Mouse (Mus musculus): Measurements from ENCODE around the gene Mycbp2.

DNA sequence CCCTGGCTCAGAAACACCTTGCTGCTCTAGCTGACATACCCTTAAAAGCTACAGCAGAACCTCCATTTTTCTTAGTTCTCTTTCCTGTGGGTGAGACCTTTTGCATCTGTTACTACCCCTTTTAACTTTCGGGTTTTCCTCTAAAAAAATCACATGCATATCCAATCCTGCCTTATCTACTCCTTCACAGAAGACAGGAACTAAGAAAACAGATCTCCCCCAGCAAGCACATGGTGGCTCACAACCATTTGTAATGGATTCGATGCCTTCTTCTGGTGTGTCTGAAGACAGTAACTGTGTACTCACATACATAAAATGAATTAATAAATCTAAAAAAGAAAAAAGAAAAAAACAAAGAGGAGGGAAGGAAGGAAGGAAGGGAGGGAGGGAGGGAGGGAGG lies 87.9 kb downstream of the Mycbp2 start:
- TF ChIP-seq JUND (conservative IDR thresholded peaks at IDR 0.05; ENCODE audit: low read depth, low read length) (no peak), MAZ (IDR thresholded peaks at IDR 0.05; ENCODE audit: low read depth, low read length) (no peak), MXI1 (IDR thresholded peaks at IDR 0.05; ENCODE audit: low read depth, low read length) (no peak), UBTF (IDR thresholded peaks at IDR 0.05; ENCODE audit: low read depth, low read length) (no peak), POLR2A (IDR thresholded peaks at IDR 0.05; ENCODE audit: low read depth, low read length) (no peak), CTCF (conservative IDR thresholded peaks at IDR 0.05 in 1 of 2, IDR thresholded peaks at IDR 0.05 in 1 of 2; ENCODE audit: low read depth in 2 of 2, low read length in 2 of 2) (no peak), IRF4 (IDR thresholded peaks at IDR 0.05; ENCODE audit: low read depth, low read length) (no peak), TCF12 (IDR thresholded peaks at IDR 0.05; ENCODE audit: low read depth, low read length) (no peak), GABPA (IDR thresholded peaks at IDR 0.05; ENCODE audit: insufficient replicate concordance, low read depth, low read length) (no peak), MYC (IDR thresholded peaks at IDR 0.05; ENCODE audit: low read depth, low read length) (peak; percentile 59; the same call in 1 of the 2 replicates), USF1 (IDR thresholded peaks at IDR 0.05; ENCODE audit: low read depth, low read length) (no peak), ELF1 (IDR thresholded peaks at IDR 0.05; ENCODE audit: low read depth, low read length) (no peak), CHD2 (IDR thresholded peaks at IDR 0.05; ENCODE audit: low read length) (no peak)

Data from CH12.LX (cell line).